Mouse (Mus musculus): ENCODE measurements around the gene Psmb8. TPM values are rescaled to one million over a fixed set of nuclear protein-coding genes. Genes with fewer than 3 reads are reported as not detected.
A peak's percentile ranks its signal among the peaks of the same experiment; 100 is the strongest.

The Psmb8 gene
- polyA plus RNA-seq, 1 experiment from 2014 or later: 0.74 TPM

DNA sequence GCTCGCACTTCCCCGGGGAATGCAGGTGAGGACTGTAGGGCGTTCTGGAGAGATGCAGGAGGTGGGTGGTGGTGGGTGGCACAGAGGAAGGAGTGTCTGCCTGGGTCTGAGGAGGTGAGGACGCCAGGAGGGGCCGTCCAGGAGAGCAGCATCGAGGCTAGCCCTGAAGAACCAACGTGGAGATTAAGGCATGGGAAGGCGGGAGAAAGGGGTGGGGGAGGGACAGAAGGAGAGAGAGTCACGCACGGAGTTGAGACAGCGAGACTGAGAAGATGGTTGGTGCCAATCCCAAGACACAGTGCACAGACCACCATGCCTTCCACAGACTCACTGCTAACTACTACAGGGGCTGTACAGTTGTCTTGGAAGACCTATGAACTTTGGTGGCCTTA is 996 bp downstream of the Psmb8 start:
- WGBS: 7% methylated on average over 11 of the region's 11 CpGs
- H3K4me3 ChIP-seq: peak overlapping the region; percentile 42

DNA sequence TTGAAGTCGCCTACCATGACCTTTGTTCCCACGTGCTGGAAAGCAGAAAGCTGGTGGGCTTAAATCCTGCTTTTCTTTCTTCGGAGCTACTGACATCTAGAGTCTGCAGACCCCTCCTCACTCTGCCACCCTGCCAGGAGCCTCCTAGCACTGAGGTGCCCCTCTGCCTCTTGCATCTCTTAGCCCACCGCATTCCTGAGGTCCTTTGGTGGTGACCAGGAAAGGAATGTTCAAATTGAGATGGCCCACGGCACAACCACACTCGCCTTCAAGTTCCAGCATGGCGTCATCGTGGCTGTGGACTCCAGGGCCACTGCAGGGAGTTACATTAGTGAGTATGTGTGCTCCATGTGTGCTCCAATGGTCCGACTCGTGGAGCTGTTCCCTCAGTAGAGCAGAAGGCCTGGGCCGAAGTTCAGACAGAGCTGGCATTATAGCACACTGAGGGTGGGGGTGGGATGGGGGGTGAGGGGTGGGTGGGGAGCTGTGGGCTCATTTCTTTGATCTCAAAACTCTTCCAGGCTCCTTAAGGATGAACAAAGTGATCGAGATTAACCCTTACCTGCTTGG is 1.6 kb downstream of the Psmb8 start:
- 68% methylated on average over 12 of the region's 12 CpGs for WGBS
- Histone ChIP-seq H3K4me3 (no peak overlapping the region), H3K9me3 (replicated peaks) (no peaks in the 10 kb centered on the region), H3K4me1 (peaks cover 22% of the 10 kb centered on the region), H3K27ac (no peak overlapping the region), H3K27me3 (ENCODE audit: low read depth, poor library complexity, severe bottlenecking) (peaks cover 91% of the 10 kb centered on the region), H3K36me3 (no peaks in the 10 kb centered on the region)
- DNase-seq (ENCODE audit: low spot score): no peak

More for the DNA sequence above, 996 bp downstream of the Psmb8 start:
- peaks cover 93% of the 10 kb centered on the region for H3K27me3 ChIP-seq (ENCODE audit: low read depth, poor library complexity, severe bottlenecking)
- H3K9me3 ChIP-seq (replicated peaks): no peaks in the 10 kb centered on the region
- H3K27ac ChIP-seq: no peak overlapping the region
- H3K36me3 ChIP-seq: no peaks in the 10 kb centered on the region
- H3K4me1 ChIP-seq: peaks cover 22% of the 10 kb centered on the region
- no peak for DNase-seq (ENCODE audit: low spot score)

DNA sequence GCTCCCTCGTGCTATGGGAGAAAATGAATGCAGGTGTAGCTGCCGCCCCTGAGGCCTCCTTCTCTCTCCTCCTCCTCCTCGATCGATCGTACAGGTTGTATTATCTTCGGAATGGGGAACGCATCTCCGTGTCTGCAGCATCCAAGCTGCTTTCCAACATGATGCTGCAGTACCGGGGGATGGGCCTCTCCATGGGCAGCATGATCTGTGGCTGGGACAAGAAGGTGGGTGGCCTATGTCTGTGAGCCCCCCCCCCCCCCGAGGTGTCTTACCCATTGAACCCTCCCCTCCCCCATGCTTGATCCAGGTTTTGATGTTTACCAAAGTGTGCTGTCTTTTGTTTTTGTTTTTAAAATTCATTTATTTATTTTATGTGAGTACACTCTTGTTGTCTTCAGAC is 2.5 kb downstream of the Psmb8 start:
- peaks cover 29% of the 10 kb centered on the region for H3K4me1 ChIP-seq
- H3K27me3 ChIP-seq (ENCODE audit: low read depth, poor library complexity, severe bottlenecking): peaks cover 91% of the 10 kb centered on the region
- no peak overlapping the region for H3K4me3 ChIP-seq
- WGBS: 87% methylated on average over 10 of the region's 10 CpGs
- H3K36me3 ChIP-seq: no peaks in the 10 kb centered on the region
- no peak for DNase-seq (ENCODE audit: low spot score)
- no peaks in the 10 kb centered on the region for H3K9me3 ChIP-seq (replicated peaks)
- no peak overlapping the region for H3K27ac ChIP-seq

DNA sequence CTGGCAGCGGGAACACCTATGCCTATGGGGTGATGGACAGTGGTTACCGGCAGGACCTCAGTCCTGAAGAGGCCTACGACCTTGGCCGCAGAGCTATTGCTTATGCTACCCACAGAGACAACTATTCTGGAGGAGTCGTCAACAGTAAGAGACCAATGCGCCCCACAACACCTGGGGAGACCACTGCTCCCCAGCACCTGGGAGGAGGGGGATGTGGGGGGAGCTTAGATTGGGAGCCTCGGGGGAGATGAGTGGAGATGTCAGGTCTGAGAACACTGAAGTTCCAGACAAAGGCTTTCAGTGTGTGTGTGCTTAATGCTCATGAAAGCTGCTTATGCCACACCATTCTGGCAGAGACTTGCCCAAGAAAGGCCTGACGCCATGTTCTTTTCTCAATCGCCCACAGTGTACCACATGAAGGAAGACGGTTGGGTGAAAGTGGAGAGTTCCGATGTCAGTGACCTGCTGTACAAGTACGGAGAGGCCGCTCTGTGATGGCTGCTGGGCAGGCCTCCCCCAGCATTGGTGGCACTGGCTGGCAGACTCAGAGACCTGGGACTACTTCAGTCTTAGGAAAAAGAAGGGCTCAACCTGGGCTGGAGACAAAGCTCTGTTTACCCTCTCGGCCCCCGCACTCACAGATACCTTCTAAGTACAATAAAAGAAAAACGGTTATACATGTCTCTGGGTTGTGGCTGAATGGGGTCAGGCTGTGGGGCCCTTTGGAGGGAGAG is 3.4 kb downstream of the Psmb8 start:
- no peaks in the 10 kb centered on the region for H3K36me3 ChIP-seq
- H3K9me3 ChIP-seq (replicated peaks): no peaks in the 10 kb centered on the region
- H3K27me3 ChIP-seq (ENCODE audit: low read depth, poor library complexity, severe bottlenecking): peaks cover 91% of the 10 kb centered on the region
- DNase-seq (ENCODE audit: low spot score): no peak
- WGBS: 89% methylated on average over 16 of the region's 16 CpGs
- H3K27ac ChIP-seq: no peak overlapping the region
- peaks cover 37% of the 10 kb centered on the region for H3K4me1 ChIP-seq
- H3K4me3 ChIP-seq: no peak overlapping the region

GRCm38 (mm10) chr17:34201506-34202055 is 4.1 kb downstream of the Psmb8 start:
- Histone ChIP-seq H3K9me3 (replicated peaks) (no peaks in the 10 kb centered on the region), H3K4me3 (no peak overlapping the region), H3K27me3 (ENCODE audit: low read depth, poor library complexity, severe bottlenecking) (peaks cover 91% of the 10 kb centered on the region), H3K4me1 (peaks cover 34% of the 10 kb centered on the region), H3K36me3 (no peaks in the 10 kb centered on the region), H3K27ac (no peak overlapping the region)
- DNase-seq (ENCODE audit: low spot score): no peak
- 71% methylated on average over 7 of the region's 7 CpGs for WGBS

DNA sequence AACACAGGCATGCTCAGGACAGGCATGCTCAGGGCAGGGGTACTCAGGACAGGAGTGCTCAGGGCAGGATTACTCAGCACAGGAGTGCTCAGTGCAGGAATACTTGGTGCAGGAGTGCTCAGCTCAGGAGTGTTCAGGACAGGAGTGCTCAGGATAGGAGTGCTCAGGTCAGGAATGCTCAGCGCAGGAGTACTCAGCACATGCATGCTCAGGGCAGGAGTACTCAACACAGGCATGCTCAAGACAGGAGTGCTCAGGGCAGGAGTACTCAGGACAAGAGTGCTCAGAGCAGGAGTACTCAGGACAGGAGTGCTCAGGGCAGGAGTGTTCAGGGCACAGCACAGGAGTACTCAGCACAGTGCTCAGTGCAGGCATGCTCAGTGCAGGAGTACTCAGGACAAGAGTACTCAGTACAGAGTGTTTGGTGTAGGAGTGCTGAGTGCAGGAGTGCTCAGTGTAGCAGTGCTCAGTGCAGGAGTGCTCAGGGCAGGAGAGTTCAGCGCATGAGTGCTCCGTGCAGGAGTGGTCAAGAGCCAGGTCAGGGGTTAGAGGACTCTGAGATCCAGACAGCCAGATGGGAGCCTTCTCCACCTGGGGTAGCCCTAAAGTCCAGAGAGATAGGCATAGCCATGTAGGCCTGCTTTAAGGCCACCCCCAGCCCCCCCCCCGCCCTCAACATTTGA is 5.4 kb downstream of the Psmb8 start:
- no peak overlapping the region for H3K27ac ChIP-seq
- H3K9me3 ChIP-seq (replicated peaks): no peaks in the 10 kb centered on the region
- peaks cover 22% of the 10 kb centered on the region for H3K4me1 ChIP-seq
- peaks cover 88% of the 10 kb centered on the region for H3K27me3 ChIP-seq (ENCODE audit: low read depth, poor library complexity, severe bottlenecking)
- H3K4me3 ChIP-seq: no peak overlapping the region
- no peak for DNase-seq (ENCODE audit: low spot score)
- no peaks in the 10 kb centered on the region for H3K36me3 ChIP-seq
- 85% methylated on average over 4 of the region's 4 CpGs for WGBS

DNA sequence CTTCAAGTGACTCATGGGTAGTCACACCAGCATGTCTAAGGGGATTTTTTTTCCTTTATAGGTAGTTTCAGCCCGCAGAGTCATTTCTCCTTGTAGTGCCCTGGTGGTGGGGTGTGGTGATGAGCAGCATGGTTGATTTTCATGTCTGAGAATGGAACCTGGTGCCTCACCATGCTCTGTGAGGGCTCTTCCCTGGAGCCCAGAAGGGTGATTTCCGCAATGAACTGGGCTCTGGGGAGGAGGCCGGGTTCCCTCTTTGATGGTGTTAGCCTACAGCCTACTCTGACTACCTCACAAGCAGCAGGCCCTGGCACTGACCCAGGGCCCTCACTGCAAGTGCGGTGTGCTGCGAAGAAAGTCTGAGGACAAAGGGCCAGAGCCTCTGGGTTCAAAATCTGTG is 5.9 kb downstream of the Psmb8 start, which contains the start of gene Tap2:
Gene Tap2, plus strand, starts transcription at position 84 of the 400 bp plus-strand sequence.
- Histone ChIP-seq H3K27ac (peak within 1 kb of the TSS; percentile 34; the same call in 1 of the 2 replicates), H3K36me3 (no peaks in the 10 kb centered on the region), H3K4me3 (peak within 1 kb of the TSS; percentile 72), H3K27me3 (ENCODE audit: low read depth, poor library complexity, severe bottlenecking) (peaks cover 88% of the 10 kb centered on the region), H3K9me3 (replicated peaks) (no peaks in the 10 kb centered on the region), H3K4me1 (peaks cover 16% of the 10 kb centered on the region)
- no peak for DNase-seq (ENCODE audit: low spot score)
- WGBS: 73% methylated on average over 5 of the region's 5 CpGs

GRCm38 (mm10) chr17:34204303-34205010 is 6.9 kb downstream of the Psmb8 start:
- Histone ChIP-seq H3K9me3 (replicated peaks) (no peaks in the 10 kb centered on the region), H3K27me3 (ENCODE audit: low read depth, poor library complexity, severe bottlenecking) (peaks cover 88% of the 10 kb centered on the region), H3K4me1 (peaks cover 15% of the 10 kb centered on the region), H3K27ac (peak overlapping the region; percentile 34), H3K4me3 (peak overlapping the region; percentile 72), H3K36me3 (no peaks in the 10 kb centered on the region)
- 1% methylated on average over 44 of the region's 44 CpGs for WGBS
- DNase-seq (ENCODE audit: low spot score): peak; percentile 89

- Histone ChIP-seq H3K4me3 (peak overlapping the region; percentile 72), H3K9me3 (replicated peaks) (0 out of 2 replicates have a peak, but pooled peaks cover 3% of the 10 kb centered on the region), H3K27ac (peak overlapping the region; percentile 34), H3K36me3 (no peaks in the 10 kb centered on the region), H3K4me1 (peaks cover 15% of the 10 kb centered on the region), H3K27me3 (ENCODE audit: low read depth, poor library complexity, severe bottlenecking) (peaks cover 89% of the 10 kb centered on the region)
- 15% methylated on average over 18 of the region's 18 CpGs for WGBS
- no peak for DNase-seq (ENCODE audit: low spot score)
Observed at GRCm38 (mm10) chr17:34205021-34205745, 7.7 kb downstream of the Psmb8 start.

- DNase-seq (ENCODE audit: low spot score): no peak
- no peak overlapping the region for H3K27ac ChIP-seq
- no peaks in the 10 kb centered on the region for H3K36me3 ChIP-seq
- WGBS: 22% methylated on average over 9 of the region's 9 CpGs
- 0 out of 2 replicates have a peak, but pooled peaks cover 3% of the 10 kb centered on the region for H3K9me3 ChIP-seq (replicated peaks)
- H3K4me1 ChIP-seq: peaks cover 15% of the 10 kb centered on the region
- peak overlapping the region; percentile 72 for H3K4me3 ChIP-seq
- H3K27me3 ChIP-seq (ENCODE audit: low read depth, poor library complexity, severe bottlenecking): peaks cover 89% of the 10 kb centered on the region
Observed at GRCm38 (mm10) chr17:34205746-34206176, 8.2 kb downstream of the Psmb8 start.

GRCm38 (mm10) chr17:34206731-34207130 is 9.2 kb downstream of the Psmb8 start:
- Histone ChIP-seq H3K36me3 (no peaks in the 10 kb centered on the region), H3K4me3 (no peak overlapping the region), H3K27ac (no peak overlapping the region), H3K4me1 (peaks cover 15% of the 10 kb centered on the region), H3K27me3 (ENCODE audit: low read depth, poor library complexity, severe bottlenecking) (peaks cover 89% of the 10 kb centered on the region), H3K9me3 (replicated peaks) (0 out of 2 replicates have a peak, but pooled peaks cover 3% of the 10 kb centered on the region)
- no peak for DNase-seq (ENCODE audit: low spot score)
- 90% methylated on average over 5 of the region's 5 CpGs for WGBS

GRCm38 (mm10) chr17:34207456-34207855 is 9.9 kb downstream of the Psmb8 start:
- peaks cover 18% of the 10 kb centered on the region for H3K4me1 ChIP-seq
- H3K27ac ChIP-seq: no peak overlapping the region
- H3K36me3 ChIP-seq: no peaks in the 10 kb centered on the region
- no peak overlapping the region for H3K4me3 ChIP-seq
- 57% methylated on average over 3 of the region's 3 CpGs for WGBS
- no peak for DNase-seq (ENCODE audit: low spot score)
- 0 out of 2 replicates have a peak, but pooled peaks cover 3% of the 10 kb centered on the region for H3K9me3 ChIP-seq (replicated peaks)
- peaks cover 94% of the 10 kb centered on the region for H3K27me3 ChIP-seq (ENCODE audit: low read depth, poor library complexity, severe bottlenecking)
